Comparison of ENCODE assay signal across 22 mouse cellular contexts in genomic region chr13:36204320-36204719, GRCm38 (mm10).
DNase-seq lines count a peak whose midpoint lies in the region; ATAC-seq lines count a peak whose summit lies in the region.
"Had no signal": no experiment of that assay in that cellular context is flagged by ENCODE, and none has a peak within 500 bp of the region (broad histone marks: within the 10 kb centered on the region; RNA-seq: fewer than 3 reads in every experiment).

No protein-coding gene starts in this region.

- H3K4me3 ChIP-seq in erythroblast, embryonic 14.5 days (replicated peaks) = peak overlapping the region; percentile 6
- H3K4me3 ChIP-seq in liver, embryonic 12.5 days = no peak overlapping the region
- no peak overlapping the region for H3K4me3 ChIP-seq in liver, embryonic 15.5 days (replicated peaks)
- H3K4me3 ChIP-seq: forebrain, embryonic 12.5 days; forebrain, embryonic 15.5 days; hindbrain, embryonic 13.5 days had no signal

- no peak overlapping the region for H3K4me2 ChIP-seq in liver, embryonic 12.5 days
- H3K4me2 ChIP-seq in liver, embryonic 15.5 days = no peak overlapping the region
- H3K4me2 ChIP-seq: forebrain, embryonic 12.5 days; forebrain, embryonic 15.5 days; hindbrain, embryonic 13.5 days had no signal

- H3K36me3 ChIP-seq in erythroblast, embryonic 14.5 days (ENCODE audit: control insufficient read depth) = peaks cover 20% of the 10 kb centered on the region
- H3K36me3 ChIP-seq in liver, embryonic 12.5 days = peaks cover 2% of the 10 kb centered on the region; the same call in 1 of the 2 replicates
- no peaks in the 10 kb centered on the region for H3K36me3 ChIP-seq in liver, embryonic 15.5 days (replicated peaks)
- H3K36me3 ChIP-seq: forebrain, embryonic 15.5 days; hindbrain, embryonic 13.5 days had no signal

- 77% methylated on average over 3 of the region's 3 CpGs for WGBS in liver, embryonic 12.5 days (ENCODE audit: insufficient replicate concordance)
- WGBS in liver, embryonic 15.5 days (ENCODE audit: insufficient replicate concordance) = 75% methylated on average over 3 of the region's 3 CpGs

- no peaks in the 10 kb centered on the region for H3K27me3 ChIP-seq in erythroblast, embryonic 14.5 days (ENCODE audit: control insufficient read depth)
- no peaks in the 10 kb centered on the region for H3K27me3 ChIP-seq in liver, embryonic 12.5 days (replicated peaks)
- H3K27me3 ChIP-seq in liver, embryonic 15.5 days = no peaks in the 10 kb centered on the region
- H3K27me3 ChIP-seq: forebrain, embryonic 15.5 days; hindbrain, embryonic 13.5 days had no signal

- ATAC-seq in erythroblast, adult 5-6 weeks (replicated peaks; ENCODE audit: low FRiP score, poor library complexity, severe bottlenecking) = no peak
- ATAC-seq in liver, embryonic 12.5 days = no peak
- no peak for ATAC-seq in liver, embryonic 15.5 days (ENCODE audit: insufficient read depth)
- ATAC-seq: activated CD4-positive, CD25-positive, alpha-beta regulatory T cell, adult 4 months; forebrain, embryonic 15.5 days; hindbrain, embryonic 16.5 days; intestine, embryonic 16.5 days had no signal

- H3K9me3 ChIP-seq in erythroblast, embryonic 14.5 days (ENCODE audit: control insufficient read depth, low read length) = no peaks in the 10 kb centered on the region
- H3K9me3 ChIP-seq in liver, embryonic 12.5 days (replicated peaks) = no peaks in the 10 kb centered on the region
- H3K9me3 ChIP-seq in liver, embryonic 15.5 days (replicated peaks) = no peaks in the 10 kb centered on the region
- H3K9me3 ChIP-seq: forebrain, embryonic 12.5 days; forebrain, embryonic 15.5 days; hindbrain, embryonic 13.5 days had no signal

- H3K9ac ChIP-seq in liver, embryonic 12.5 days = peak overlapping the region; percentile 35
- no peak overlapping the region for H3K9ac ChIP-seq in liver, embryonic 15.5 days
- H3K9ac ChIP-seq: forebrain, embryonic 12.5 days; forebrain, embryonic 15.5 days; hindbrain, embryonic 13.5 days had no signal

- DNase-seq in liver = no peak
- DNase-seq in A20 (ENCODE audit: low read depth, low spot score) = peak; percentile 65
- no peak for DNase-seq in c-Kit-positive CD71-positive TER-119-positive erythroid progenitor cells, embryonic 14.5 days (ENCODE audit: low spot score)
- DNase-seq in urinary bladder, adult 18-20 months (ENCODE audit: low spot score in 2 of 2) = no peak
- DNase-seq: adrenal gland, adult 8-10 months; adrenal gland, postnatal 25 days; B cell, adult 2 months; cerebellum, adult 18-20 months; cerebellum, adult 9-10 months; cerebellum, postnatal 14 days; gastrocnemius, postnatal 10 days; gastrocnemius, postnatal 36 days had no signal

- H3K27ac ChIP-seq in liver, embryonic 12.5 days = peak overlapping the region; percentile 87
- H3K27ac ChIP-seq in liver, embryonic 15.5 days (replicated peaks) = peak overlapping the region; percentile 76
- H3K27ac ChIP-seq: forebrain, embryonic 12.5 days; forebrain, embryonic 15.5 days; hindbrain, embryonic 13.5 days had no signal

- H3K4me1 ChIP-seq in erythroblast, embryonic 14.5 days (ENCODE audit: control insufficient read depth) = peaks cover 87% of the 10 kb centered on the region
- H3K4me1 ChIP-seq in liver, embryonic 12.5 days = peaks cover 73% of the 10 kb centered on the region
- peaks cover 70% of the 10 kb centered on the region for H3K4me1 ChIP-seq in liver, embryonic 15.5 days (replicated peaks)
- H3K4me1 ChIP-seq: hindbrain, embryonic 13.5 days had no signal
